Mouse (Mus musculus): ENCODE data around the gene Spr. TPM values are rescaled to one million over a fixed set of nuclear protein-coding genes. Genes with fewer than 3 reads are reported as not detected.

The Spr gene
- polyA plus RNA-seq, 1 experiment, result 32.1 TPM

DNA sequence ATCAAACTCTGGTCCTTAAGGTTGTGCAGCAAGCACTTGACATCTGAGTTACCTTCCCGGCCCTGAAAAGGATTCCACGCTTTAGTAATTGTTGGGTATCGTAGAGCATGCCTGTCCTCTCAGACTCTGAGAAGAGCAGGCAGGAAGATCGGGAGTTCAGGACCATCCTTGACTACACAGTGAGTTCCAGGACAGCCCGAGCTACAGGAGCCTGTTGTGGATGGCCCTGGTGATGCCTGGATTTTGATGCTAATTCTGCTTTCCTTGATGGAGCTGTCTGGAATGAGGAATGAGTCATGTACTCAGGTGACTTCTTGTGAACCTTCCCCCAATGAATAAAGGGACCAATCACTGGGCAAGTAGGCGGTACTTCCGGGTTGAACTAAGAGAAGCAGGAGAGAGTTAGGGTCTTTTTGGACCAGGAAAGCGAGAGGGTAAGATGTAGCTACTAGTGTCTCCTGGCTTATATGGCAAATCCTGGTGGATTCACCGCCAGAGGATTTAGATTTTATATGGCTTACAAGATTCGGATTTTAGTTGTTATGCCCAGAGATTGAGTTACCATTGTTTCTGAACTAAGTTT is 32.4 kb downstream of the Spr start:
- H3K27me3 ChIP-seq (replicated peaks), result peaks cover 16% of the 10 kb centered on the region
- no peaks in the 10 kb centered on the region for H3K36me3 ChIP-seq (replicated peaks; ENCODE audit: low read length)
- TF ChIP-seq FLI1 (IDR thresholded peaks at IDR 0.05; ENCODE audit: low read length) (no peak), GATA1 (IDR thresholded peaks at IDR 0.05; ENCODE audit: borderline replicate concordance, low read length) (no peak)

GRCm38 (mm10) chr6:85103321-85103720 is 34.2 kb downstream of the Spr start:
- H3K9me3 ChIP-seq, result no peaks in the 10 kb centered on the region
- no peak for TF ChIP-seq FLI1 (IDR thresholded peaks at IDR 0.05; ENCODE audit: low read length)
- TF ChIP-seq GATA1 (IDR thresholded peaks at IDR 0.05; ENCODE audit: borderline replicate concordance, low read length), result no peak
- H3K4me1 ChIP-seq, result no peaks in the 10 kb centered on the region
- H3K4me3 ChIP-seq (replicated peaks), result no peak overlapping the region
- no peaks in the 10 kb centered on the region for H3K36me3 ChIP-seq (replicated peaks; ENCODE audit: low read length)
- peaks cover 20% of the 10 kb centered on the region for H3K27me3 ChIP-seq (replicated peaks)

More for the DNA sequence above, 32.4 kb downstream of the Spr start:
- Histone ChIP-seq H3K4me3 (replicated peaks) (no peak overlapping the region), H3K9me3 (no peaks in the 10 kb centered on the region), H3K4me1 (no peaks in the 10 kb centered on the region)

GRCm38 (mm10) chr6:85096441-85096840 is 41.1 kb downstream of the Spr start:
- TF ChIP-seq GATA1 (IDR thresholded peaks at IDR 0.05; ENCODE audit: borderline replicate concordance, low read length) (no peak), FLI1 (IDR thresholded peaks at IDR 0.05; ENCODE audit: low read length) (no peak)
- no peaks in the 10 kb centered on the region for H3K4me1 ChIP-seq
- no peak overlapping the region for H3K4me3 ChIP-seq (replicated peaks)
- H3K9me3 ChIP-seq, result peaks cover 8% of the 10 kb centered on the region
- no peaks in the 10 kb centered on the region for H3K36me3 ChIP-seq (replicated peaks; ENCODE audit: low read length)
- H3K27me3 ChIP-seq (replicated peaks), result peaks cover 8% of the 10 kb centered on the region

- H3K27me3 ChIP-seq (replicated peaks), result peaks cover 4% of the 10 kb centered on the region
- no peaks in the 10 kb centered on the region for H3K36me3 ChIP-seq (replicated peaks; ENCODE audit: low read length)
- H3K4me3 ChIP-seq (replicated peaks), result no peak overlapping the region
- TF ChIP-seq GATA1 (IDR thresholded peaks at IDR 0.05; ENCODE audit: borderline replicate concordance, low read length), result no peak
- no peak for TF ChIP-seq FLI1 (IDR thresholded peaks at IDR 0.05; ENCODE audit: low read length)
- H3K9me3 ChIP-seq, result no peaks in the 10 kb centered on the region
- H3K4me1 ChIP-seq, result no peaks in the 10 kb centered on the region
These were observed 50.1 kb downstream of the Spr start for GRCm38 (mm10) chr6:85087425-85087824.

DNA sequence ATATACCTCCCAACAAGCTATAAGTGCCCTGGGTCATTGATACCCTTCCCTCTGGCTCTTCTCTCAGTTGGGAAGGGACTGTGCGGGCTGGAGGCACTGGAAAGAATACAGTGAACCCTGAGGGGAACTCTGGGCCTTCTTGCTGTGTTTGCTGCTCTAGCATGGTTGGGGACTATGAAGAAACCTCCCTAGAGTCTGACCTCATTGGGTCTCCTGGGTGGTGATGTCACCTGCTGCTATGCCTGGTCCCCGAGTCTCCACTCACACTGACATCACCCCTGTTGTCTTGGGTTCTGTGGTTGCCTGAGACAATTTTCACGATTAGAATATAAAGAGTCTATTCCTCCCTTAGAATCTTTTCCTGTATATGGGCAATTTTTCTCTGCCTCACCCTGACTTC is 50.9 kb downstream of the Spr start:
- Histone ChIP-seq H3K9me3 (no peaks in the 10 kb centered on the region), H3K4me3 (replicated peaks) (no peak overlapping the region), H3K27me3 (replicated peaks) (peaks cover 5% of the 10 kb centered on the region), H3K4me1 (no peaks in the 10 kb centered on the region), H3K36me3 (replicated peaks; ENCODE audit: low read length) (no peaks in the 10 kb centered on the region)
- TF ChIP-seq GATA1 (IDR thresholded peaks at IDR 0.05; ENCODE audit: borderline replicate concordance, low read length) (no peak), FLI1 (IDR thresholded peaks at IDR 0.05; ENCODE audit: low read length) (no peak)

Other genes starting within 250 kb of the Spr start
- gene Exoc6b, start 68.3 kb downstream of the Spr start, polyA plus RNA-seq (2012; ENCODE audit: insufficient read depth, low replicate concordance), result 0.56 TPM in 1 of 2 replicates, not detected in the other
- gene Emx1, start 49.7 kb upstream of the Spr start, polyA plus RNA-seq (2012; ENCODE audit: insufficient read depth, low replicate concordance), result not detected in 2 replicates
- 0.72 TPM in 1 of 2 replicates, not detected in the other for gene Sfxn5, start 195.7 kb upstream of the Spr start, polyA plus RNA-seq (2012; ENCODE audit: insufficient read depth, low replicate concordance)
- 1.0 and 4.4 TPM in 2 replicates for gene Rab11fip5, start 236.9 kb upstream of the Spr start, polyA plus RNA-seq (2012; ENCODE audit: insufficient read depth, low replicate concordance)